Mouse (Mus musculus): ENCODE results near the gene Atp8b4.

Gene Atp8b4

DNA sequence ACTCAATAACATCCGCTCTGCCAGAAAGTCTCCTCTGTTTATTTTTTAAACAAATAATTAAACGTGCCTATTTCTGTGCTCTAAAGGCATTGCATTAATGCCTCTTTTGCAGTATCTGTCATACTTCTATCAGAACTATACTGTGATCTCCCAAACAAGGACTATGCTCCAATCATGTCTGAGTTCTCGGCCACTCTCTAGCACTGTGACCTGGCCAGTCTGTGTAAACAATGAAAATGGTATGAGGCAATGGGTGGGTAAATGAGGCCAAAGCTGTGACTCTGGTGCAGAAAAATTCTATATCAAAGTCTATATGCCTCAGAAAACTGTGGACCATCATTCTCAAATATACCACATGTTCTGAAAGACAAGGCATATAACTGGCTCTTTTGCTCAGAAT lies 140.5 kb downstream of the Atp8b4 start:
- no peak for DNase-seq

DNA sequence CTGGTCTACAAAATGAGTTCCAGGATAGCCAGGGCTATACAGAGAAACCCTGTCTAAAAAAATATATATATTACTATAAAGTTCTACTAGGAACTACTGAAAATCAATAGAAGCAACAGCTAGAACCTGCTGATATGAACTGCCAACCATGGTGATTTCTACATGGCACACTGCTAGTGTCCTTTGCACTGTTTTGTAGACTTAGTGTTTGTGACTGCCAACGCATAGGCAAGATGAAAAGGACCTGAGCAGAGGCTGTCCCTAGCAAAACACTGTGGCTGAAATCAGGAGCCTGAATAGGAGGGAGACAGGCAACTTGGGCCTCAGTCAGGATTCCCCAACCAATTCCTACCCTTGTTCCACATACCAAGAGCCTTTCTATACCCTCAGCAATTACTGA lies 141.2 kb downstream of the Atp8b4 start:
- no peak for DNase-seq

DNA sequence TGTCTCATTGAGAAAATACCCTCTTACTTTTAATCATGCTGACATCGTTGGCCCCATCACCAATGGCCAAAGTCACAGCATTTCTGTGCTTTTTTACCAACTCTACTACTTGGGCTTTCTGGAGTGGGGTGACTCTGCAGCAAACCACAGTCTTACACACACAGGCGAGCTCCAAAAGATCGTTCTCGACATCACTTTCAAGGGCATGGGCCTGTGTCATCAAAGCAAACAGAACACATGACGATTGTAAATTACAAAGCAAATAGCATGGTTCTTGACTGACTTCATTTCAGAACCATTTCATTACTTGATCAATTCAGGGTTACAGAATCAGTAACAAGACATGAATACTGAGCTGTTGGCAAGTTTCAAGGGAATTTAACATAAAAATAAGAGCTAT lies 141.7 kb downstream of the Atp8b4 start:
- DNase-seq: no peak

DNA sequence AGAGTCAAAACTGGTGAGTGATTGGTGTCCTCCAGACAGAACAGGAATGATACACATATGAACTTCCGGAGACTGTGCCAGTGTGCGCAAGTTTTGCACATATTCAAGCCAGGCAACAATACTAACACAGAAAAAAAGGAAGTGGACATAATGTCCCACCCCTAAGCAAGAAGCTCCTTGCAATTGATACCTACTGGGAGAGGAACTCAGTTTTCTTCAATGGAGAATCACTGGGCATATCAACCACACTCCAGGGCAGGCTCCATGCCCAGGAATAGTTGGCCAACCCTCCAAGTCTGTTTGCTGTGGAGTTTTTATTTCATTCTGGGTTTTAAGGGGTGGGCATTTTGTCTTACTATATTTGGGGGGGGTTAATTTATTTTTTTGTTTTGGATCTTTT lies 145.2 kb downstream of the Atp8b4 start:
- DNase-seq: no peak

DNA sequence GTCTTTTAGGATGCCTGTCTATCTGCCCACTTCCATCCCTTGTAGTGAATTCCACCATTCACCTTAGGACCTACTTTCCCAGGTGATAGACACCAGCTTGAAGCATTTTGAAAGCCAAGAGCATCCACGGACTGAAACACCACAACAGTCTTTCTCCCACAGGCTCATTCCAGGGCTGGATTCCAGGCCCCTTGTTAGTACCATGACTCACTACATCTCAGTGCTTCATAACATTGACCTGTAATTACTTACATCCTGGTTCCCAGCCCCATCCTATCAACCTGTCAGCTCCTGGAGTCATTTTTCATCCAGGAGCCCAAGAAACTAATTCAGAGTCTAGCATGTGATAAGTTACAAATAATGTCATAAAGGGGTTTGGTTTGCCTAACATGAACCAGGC lies 148.7 kb downstream of the Atp8b4 start:
- no peak for DNase-seq

DNA sequence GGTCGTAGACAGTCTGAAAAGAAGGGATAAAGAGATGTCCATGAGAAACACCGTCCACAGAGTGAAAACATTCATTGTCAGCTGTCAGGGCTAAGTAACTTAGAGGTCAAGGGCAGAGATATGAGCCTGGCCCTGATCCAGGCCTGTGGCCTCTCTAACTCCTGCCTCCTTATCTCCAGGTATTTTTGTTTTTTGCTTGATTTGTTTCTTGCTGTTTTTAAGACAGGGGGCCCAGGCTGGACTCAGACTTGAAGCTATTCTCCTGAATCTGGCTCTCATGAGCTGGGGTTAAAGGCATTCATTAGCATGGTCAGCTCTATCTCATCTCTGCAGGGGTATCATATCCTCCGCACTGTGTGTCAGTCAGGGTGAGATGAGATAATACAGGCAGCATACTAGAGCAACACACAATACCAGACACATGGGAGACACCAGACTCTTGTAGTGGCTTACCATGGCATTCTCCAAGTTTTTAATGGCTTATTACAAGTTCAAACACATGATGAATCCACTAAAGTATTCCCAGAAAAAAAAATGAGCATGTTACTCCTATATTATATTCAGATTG lies 157.4 kb downstream of the Atp8b4 start:
- DNase-seq: no peak

DNA sequence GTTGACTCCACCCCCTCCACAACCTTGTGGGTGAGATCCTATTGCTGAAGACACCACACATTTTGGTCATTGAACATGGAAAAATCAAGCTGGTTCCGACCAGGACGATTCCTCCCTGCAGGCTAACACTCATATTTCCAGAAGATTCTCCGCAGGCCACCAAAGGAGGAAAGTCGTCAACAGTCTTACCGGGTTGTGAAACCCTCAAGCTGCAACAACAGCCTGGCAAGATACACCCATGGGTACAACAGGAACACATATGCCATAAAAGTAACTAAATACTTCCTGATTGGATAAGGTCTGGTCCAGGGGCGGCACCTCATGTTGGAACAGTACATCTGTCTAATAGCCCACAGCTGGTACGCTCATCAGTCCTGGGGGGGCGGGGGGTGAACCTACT lies 159.0 kb downstream of the Atp8b4 start:
- DNase-seq: no peak

DNA sequence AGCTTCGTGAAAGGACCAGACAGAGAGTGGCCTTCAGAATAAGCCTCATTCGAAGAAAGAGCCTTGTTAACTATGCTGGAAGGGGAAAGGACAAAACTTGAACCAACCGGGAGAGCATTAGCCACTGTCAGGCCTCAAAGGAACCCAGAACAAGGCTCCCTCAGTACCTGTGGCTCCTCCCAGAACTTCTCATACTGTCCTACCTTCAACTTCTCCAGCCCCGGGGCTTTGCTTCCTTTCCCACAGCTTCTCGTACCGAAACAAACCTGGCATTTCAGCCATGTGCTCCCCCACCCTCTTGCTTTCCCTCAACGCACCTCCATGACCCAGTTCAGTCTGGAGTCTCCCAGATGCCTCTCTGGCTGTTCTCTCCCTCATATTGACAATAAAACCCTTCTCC lies 160.3 kb downstream of the Atp8b4 start:
- no peak for DNase-seq

DNA sequence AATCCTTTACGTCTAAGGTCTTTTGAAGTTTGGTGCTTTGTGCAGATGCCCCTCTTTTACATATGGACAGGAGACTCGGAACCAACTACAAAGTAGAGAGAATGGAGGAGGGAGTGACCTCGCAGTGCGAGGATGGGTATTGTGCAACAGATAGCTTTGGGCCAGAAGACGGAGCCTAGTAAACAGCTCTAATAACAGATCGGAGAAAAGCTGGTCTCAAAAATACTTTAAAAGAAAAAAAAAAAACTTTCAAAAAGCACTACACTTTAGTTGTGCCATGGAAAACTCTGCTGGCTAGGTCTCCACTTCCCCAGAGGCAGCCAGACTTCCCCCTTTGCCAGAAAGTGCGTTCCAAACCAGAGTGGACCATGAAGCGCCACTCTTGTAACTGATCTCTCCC lies 161.0 kb downstream of the Atp8b4 start:
- peak; percentile 29 for DNase-seq

DNA sequence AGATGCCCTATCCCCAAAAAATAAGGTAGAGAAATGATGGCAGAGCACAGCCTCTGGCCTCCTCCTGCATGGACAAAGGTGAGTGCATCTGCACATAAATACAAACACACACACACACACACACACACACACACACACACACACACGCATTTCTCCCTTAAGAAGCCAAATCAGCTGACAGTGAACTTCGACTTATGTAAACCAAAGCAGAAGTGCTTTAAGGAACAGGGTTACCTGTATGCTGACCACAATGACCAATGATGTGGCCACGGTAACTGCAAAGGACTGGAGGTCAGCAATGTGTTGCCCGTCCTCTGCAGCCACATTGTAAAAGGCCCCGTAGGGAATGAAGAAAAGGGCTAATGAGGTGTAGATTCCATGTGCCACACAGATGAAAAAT lies 163.3 kb downstream of the Atp8b4 start:
- no peak for DNase-seq

DNA sequence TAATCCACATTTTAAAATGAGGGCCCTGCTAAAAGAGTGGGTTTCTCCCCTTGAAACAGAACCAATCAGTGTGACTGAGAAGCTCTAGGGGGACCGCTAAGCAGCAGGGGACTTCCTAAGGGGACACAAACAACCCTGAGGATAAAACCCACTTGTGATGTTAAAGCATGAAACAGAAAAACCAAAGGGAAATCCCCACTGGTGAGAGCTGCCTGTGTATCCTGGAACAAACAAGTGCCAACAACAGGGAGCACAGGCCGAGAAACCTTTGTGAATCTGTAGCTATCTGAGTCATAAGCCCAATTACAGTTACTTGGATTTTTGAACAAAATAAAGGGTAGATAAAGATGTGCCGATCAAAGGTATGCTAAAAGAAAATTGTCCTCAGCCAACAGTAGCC lies 168.7 kb downstream of the Atp8b4 start:
- no peak for DNase-seq

DNA sequence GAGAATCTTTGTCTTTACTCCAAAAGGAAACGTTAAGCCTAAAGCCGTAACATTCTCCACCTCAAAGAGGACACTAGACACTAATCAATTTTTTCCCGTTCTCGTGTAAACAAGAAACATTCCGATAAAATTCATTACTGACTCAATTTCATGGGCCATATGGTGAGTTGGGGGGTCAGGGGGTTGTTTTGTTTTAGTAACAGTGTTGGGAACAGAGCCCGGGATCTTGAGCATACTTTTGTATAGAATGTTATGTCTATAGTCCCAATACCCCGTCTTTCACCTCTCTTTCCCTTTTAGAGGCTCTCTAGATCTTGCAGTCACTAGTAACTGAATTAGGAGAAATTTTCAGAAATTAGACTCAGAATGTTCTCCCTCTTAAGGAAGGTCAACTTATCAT lies 177.3 kb downstream of the Atp8b4 start:
- no peak for DNase-seq

DNA sequence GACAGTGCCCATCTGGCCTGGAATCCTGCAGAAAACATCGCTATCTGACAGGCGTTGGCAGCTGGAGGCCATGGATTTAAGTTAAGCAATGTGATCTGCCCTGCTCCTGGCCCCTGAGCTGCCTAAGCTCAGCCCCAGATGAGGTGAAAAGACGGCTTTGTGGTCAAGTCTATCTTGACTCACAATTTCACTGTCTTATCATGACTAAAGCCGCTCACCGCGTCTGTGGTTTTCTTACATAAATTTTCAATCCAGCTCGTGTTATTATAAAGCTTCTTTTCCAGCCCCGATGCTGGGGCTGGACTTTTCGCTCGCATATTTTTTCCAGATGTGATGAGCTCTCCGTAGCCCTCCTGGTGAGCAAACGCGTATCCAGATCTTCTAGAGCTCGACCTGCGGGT lies 177.8 kb downstream of the Atp8b4 start:
- no peak for DNase-seq

DNA sequence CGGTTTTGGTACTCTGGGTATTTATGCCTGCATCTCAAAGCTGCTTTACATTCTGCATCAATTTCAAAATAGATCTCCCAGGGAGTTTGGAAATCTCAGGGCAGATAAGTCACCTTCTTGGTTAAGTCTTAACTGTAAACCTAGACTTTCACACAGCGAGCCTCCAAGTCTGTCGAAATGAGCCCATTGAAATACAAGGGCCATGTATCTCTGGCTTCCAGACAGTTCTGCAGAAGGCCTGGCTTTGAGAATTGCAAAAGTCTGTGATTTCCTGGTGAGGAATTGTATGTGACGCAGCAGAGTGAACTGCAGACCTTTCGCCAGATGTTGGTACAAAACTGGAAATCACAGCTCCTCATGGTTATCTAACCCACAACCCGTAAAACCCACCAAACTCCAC lies 182.4 kb downstream of the Atp8b4 start:
- DNase-seq: no peak

DNA sequence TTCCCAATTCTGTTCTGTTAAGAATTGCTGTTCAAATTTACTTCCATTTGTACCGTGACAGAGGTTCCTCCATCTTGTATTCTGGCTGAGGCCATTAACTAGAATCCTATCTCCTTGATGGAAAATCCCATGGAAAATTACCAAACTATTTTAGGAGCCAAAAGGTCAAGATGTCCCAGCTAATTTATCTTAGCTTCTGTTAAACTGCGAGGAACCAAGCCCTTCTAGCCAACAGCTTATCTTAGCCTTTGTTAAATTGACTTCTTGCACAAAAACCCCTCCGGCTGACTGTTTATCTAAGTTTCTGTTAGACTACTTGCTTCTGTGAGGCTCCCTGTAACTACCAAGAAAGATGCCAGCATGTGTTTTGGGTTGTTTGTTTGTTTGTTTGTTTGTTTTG lies 183.5 kb downstream of the Atp8b4 start:
- DNase-seq: no peak

DNA sequence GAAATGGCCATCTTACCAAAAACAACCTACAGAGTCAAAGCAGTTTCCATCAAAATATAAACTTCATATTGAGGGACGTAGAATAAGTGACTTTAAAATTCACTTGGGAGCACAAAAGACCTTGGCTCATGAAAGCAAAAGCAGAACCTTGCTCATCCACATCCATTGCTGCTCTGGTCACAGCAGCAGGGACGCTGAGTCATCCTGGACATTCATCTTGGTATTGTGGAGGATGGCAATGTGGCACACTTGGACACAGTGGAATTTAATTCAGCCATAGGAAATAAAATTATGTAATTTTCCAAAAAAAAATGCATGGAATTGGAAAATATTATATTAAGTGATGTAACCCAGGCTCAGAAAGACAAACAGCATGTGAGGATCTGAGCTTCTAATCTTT lies 184.1 kb downstream of the Atp8b4 start:
- no peak for DNase-seq

DNA sequence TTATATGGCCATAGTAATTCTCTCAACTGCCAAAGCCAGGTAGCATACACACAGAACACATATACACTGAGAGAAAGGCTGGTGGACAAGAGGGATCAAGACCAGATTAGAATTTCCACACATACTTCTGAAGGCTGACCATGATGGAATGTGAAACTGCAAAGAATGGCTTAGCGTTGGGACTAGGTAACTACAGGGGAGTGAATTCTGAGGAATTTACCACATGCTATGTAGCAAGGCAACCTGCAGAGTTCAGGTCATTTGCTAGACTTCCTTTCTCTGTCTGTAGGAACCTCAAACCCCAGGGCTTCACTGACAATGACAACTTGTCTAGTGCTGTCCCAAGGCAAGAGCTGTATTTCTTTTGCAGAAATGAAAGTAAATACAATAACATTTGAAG lies 189.4 kb downstream of the Atp8b4 start:
- DNase-seq: no peak

DNA sequence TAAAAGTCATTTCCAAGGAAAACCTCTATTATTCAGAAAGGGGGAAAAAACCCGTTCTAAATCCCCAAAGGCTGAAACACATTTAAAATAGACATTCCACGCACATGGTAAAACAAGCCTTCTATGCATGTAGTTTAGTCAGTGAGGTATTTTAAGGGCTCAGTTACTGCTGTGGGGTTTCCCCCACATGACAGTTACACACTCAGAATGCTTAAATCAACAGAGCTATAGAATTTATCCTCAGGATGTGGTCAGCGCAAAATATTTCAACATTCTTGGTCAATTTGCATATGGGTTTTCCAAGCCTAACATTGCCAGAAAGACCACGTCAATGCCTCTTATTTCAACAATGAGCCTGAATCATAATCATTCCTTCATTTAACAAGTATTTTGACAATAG lies 190.5 kb downstream of the Atp8b4 start:
- DNase-seq: no peak

DNA sequence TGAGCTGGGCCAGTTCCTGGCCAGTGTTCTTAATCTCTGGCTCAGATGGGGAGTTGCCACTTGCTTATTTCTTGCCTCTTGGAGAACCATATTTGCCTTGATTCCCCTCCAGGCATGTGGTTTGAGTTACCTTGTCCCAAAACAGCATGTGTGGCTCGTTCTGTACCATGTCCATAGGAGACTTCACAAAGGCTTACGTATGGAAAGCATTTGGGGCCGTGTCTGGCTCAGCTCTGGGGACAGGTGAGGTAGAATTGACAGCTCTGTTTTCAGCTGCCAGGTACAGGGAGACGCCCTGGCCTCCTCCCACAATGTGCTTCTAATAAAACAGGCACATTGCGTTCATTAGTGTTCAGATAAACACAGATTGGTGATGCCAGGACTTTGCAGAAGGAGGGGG lies 195.9 kb downstream of the Atp8b4 start:
- DNase-seq: no peak

DNA sequence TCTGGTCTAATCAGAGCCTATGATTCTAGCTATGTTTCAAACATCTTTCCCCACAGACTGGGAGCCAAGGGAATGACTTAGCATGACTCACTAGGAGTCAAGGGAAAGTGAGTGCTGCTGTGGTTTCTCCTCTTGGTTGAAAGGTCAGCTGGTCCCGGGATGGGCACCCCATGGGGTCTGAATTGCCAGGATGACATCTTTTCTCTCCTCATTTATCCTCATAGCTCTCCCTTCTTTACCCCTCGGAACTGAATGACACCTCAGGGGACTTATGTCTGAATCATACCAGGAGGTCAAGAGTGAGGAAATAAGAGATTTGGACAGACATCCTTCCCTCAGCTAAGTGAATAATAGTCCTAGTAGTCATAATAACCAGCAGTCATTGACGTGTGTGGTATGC lies 197.2 kb downstream of the Atp8b4 start:
- DNase-seq: no peak

DNA sequence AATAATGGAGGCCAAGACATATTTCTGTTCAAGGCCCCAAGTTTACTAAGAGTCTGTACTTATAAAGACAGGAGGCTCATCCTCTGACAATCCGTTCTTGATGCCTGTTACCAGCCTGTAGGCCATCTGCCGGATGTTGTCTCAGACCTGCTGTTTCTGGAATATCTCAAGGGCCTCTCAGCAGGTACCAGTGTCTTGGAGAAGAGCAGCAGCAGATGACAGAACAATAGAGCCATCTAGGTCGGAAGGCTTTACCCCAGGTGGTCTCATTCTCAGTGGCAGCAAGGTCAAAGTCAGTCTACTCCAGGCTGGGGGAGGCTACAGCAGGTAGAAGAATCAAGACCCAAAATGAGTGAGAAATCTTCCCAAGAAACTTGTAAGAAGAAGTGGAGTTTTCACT lies 198.1 kb downstream of the Atp8b4 start:
- no peak for DNase-seq

DNA sequence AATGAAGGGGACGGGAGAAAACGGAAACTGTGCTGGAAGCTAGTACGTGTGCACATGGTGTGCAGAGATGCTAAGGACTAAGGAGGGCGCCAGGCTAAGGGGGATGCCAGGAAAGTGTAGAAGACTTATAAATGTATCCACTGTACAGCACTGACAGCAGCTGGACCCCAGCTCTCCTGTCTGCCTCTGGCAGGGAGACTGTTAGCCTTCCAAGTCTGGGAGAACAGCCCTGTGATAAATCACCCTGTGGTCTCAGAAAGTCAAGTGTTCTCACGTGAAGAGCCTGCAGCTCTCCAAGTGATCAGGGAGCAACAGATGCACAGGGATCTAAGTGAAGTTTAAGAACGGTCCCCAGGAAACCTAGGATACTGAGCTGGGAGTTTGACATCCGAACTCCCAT lies 209.8 kb downstream of the Atp8b4 start:
- DNase-seq: no peak

DNA sequence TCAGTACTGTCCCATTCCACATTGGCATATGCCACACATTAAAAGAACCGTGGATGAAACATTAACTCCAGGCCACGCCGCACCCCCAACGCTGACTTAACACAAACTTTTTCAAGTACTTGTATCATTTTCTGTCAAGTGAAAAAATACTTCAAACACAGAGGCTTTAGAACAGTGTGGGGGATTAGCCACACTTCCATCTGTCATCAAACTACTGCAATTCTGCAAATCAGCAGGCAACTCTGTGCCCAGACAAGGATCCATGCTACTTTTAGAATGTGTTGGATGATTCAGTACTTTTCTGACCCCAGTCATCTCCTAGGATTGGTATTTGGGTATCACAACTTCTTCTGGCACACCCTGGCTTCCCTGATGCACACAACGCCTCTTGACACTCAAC lies 212.5 kb downstream of the Atp8b4 start:
- DNase-seq: no peak

DNA sequence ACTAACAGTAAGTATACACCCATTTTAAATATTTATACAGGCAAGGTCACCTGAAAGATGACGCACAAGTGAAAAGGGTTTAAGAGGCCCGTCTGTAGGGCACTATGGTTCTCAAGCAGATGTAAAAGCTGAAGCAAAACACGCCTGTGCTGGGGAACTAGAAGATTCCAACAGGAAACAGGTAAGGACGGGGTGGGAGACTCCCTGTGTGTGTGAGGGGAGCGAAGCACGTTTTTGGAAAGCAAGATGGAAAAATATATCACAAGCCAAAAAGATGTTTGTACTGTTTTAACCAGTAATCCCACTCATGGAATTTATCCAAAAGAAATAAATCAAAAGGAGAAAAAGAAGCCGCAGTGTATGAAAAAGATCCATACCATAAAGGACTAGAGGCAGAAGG lies 214.1 kb downstream of the Atp8b4 start:
- DNase-seq: no peak

DNA sequence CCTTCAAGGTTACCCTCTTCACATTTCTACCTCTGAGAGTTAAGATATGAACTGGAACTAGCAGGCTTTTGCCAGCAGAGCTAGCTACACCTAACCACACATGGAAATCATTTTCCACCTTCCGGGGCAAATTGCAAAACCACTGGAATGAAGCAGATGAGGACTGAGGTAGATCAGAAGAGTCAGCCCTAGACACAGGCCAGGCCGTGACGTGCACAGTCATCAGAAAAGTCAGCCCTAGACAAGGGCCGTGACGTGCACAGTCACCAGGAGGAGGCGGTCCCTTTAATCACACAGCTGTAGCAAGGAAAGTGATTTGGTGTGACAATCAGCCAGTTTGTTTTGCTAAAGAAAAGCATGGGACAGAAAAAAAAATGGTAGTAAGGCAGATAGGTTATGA lies 216.4 kb downstream of the Atp8b4 start:
- no peak for DNase-seq

DNA sequence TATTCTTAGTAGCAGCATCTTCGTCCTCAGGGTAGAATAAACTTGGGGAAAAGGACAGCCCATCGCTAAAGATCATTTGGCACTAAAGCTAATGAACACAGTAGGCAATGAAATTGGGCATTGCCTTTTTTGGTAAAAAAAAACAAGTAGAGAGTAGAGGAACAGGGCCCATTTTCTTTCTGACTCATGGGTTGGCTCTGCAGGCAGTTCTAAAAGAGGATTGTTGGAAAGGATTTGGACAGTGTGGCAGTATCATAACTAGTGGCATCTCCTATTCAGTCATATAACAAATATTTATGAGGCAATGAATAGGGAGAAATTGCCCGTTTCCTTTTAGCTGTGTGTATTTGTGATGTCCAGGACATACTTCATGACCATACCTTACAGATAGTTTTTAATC lies 217.4 kb downstream of the Atp8b4 start:
- DNase-seq: no peak

Measured in lung, postnatal 14 days (tissue).